Mouse (Mus musculus): ENCODE measurements around the gene Tnfrsf8.

GRCm38 (mm10) chr4:145302106-145302505, 12.9 kb downstream of the Tnfrsf8 start:
- TF ChIP-seq GATA1 (IDR thresholded peaks at IDR 0.05; ENCODE audit: borderline replicate concordance, low read length), result no peak
- no peak for TF ChIP-seq FLI1 (IDR thresholded peaks at IDR 0.05; ENCODE audit: low read length)

Measured in megakaryocyte, embryonic 14.5 days (primary cell).